Mouse (Mus musculus) gastrocnemius, adult 18-20 months (tissue): ENCODE measurements at regions not wholly inside any gene's neighbourhood (a gene's known extent, or its start where the extent isn't known, plus 50 kb on each side); places are given as distances from the start of the nearest gene placed in this dataset.

ENCODE experiments used
- DNase-seq: peaks from one replicate; pipeline ENCODE4 v3.0.0; 2021; ENCODE audit warnings: low spot score

- no peak for DNase-seq
Measured at GRCm38 (mm10) chr4:148384251-148385230, 60.0 kb downstream of the Ubiad1 start.

GRCm38 (mm10) chr4:148380562-148380961 lies 64.0 kb downstream of the Ubiad1 start:
- no peak for DNase-seq

- DNase-seq: no peak
Measured at GRCm38 (mm10) chr4:148378491-148378890, 66.1 kb downstream of the Ubiad1 start.

- DNase-seq: peak; percentile 21
Measured at GRCm38 (mm10) chr4:148377368-148377767, 67.2 kb downstream of the Ubiad1 start.

- peak; percentile 24 for DNase-seq
Measured at GRCm38 (mm10) chr4:148376439-148376838, 68.1 kb downstream of the Ubiad1 start.

GRCm38 (mm10) chr4:148371489-148371888 lies 73.1 kb downstream of the Ubiad1 start:
- DNase-seq: no peak

GRCm38 (mm10) chr4:148367671-148368070 lies 76.9 kb downstream of the Ubiad1 start:
- DNase-seq: no peak

- DNase-seq: no peak
Measured at GRCm38 (mm10) chr4:148365804-148366203, 78.0 kb upstream of the Disp3 start.

- DNase-seq: no peak
Measured at GRCm38 (mm10) chr4:148363366-148364121, 75.8 kb upstream of the Disp3 start.

- DNase-seq: no peak
Measured at GRCm38 (mm10) chr4:148360931-148361330, 73.2 kb upstream of the Disp3 start.

GRCm38 (mm10) chr4:148358336-148358735 lies 70.6 kb upstream of the Disp3 start:
- DNase-seq: no peak

- DNase-seq: no peak
Measured at GRCm38 (mm10) chr4:148357221-148357621, 69.5 kb upstream of the Disp3 start.

GRCm38 (mm10) chr4:148356654-148357053 lies 68.9 kb upstream of the Disp3 start:
- DNase-seq: no peak

GRCm38 (mm10) chr4:148353969-148354368 lies 66.2 kb upstream of the Disp3 start:
- no peak for DNase-seq

- DNase-seq: no peak
Measured at GRCm38 (mm10) chr4:148352690-148353089, 64.9 kb upstream of the Disp3 start.

- DNase-seq: no peak
Measured at GRCm38 (mm10) chr4:148341531-148342157, 53.9 kb upstream of the Disp3 start.

GRCm38 (mm10) chr4:148340342-148340741 lies 52.6 kb upstream of the Disp3 start:
- no peak for DNase-seq

- no peak for DNase-seq
Measured at GRCm38 (mm10) chr4:148337890-148338880, 50.4 kb upstream of the Disp3 start.
